Mouse (Mus musculus) T-cell, adult 2 months (primary cell): ENCODE data around the gene Mmd2.

ENCODE experiments used
- DNase-seq: peaks from one replicate; pipeline ENCODE4 v3.0.0; 2022; ENCODE audit warnings: low spot score

The Mmd2 gene

GRCm38 (mm10) chr5:142608259-142608988, at the start of gene Mmd2:
Gene Mmd2, minus strand, starts transcription at chr5:142608800.
- no peak for DNase-seq

GRCm38 (mm10) chr5:142652266-142652665, 43.7 kb upstream of the Mmd2 start:
- DNase-seq = no peak

DNA sequence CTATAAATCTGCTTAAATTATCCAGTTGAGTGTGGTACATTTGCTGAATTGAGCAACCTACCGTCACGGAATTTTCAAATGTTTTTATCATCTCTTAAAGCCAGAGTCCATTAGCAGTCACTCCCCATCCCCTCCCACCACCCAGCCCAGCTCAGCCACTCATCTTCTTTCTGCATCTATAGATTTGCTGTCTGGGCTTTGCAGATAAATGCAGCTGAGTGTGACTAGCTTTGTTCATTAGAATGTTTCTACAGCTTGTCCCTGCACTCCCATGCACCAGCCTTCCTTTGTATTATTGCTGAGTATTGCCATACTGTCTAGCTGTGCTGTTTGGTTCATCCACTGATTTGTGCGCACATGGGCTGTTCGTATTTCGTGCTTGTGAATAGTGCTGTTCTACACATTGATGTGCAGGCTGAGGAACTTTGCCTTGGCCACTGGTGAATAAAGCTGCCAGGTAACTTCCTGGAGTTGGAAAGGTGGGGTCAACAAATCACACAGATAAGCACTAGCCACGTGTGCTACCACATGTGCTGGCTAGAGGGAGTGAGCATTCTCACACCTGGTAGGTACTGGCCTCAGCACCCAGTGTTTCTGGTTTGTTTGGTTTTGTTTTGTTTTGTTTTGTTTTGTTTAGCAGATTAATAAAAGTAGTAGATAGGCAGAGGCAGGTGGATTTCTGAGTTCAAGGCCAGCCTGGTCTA, 42.3 kb upstream of the Mmd2 start:
- DNase-seq = no peak

DNA sequence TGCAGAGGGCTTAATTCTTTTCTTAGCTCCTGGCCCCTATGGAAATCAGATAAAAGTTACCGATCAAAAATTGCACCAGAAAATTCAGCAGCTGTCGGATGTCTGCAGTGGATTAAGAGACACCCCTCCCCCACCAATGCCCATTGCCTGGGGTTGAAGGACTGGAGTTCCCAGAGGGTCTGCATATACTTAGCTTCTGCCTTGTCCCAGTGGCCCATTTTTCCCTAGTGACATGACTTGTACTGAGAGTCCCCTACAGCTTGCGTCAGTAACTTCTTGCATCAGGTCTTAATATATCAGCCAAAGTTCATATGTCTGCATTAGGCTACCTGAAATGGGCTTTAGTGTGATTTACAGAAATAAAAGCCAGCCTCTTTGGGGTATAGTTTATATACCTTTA, 41.8 kb upstream of the Mmd2 start:
- no peak for DNase-seq

GRCm38 (mm10) chr5:142649460-142650050, 41.0 kb upstream of the Mmd2 start:
- no peak for DNase-seq

GRCm38 (mm10) chr5:142648162-142648561, 39.6 kb upstream of the Mmd2 start:
- DNase-seq = no peak

GRCm38 (mm10) chr5:142641331-142642051, 32.9 kb upstream of the Mmd2 start:
- no peak for DNase-seq

- no peak for DNase-seq
Observed at GRCm38 (mm10) chr5:142640088-142640487, 31.5 kb upstream of the Mmd2 start.

DNA sequence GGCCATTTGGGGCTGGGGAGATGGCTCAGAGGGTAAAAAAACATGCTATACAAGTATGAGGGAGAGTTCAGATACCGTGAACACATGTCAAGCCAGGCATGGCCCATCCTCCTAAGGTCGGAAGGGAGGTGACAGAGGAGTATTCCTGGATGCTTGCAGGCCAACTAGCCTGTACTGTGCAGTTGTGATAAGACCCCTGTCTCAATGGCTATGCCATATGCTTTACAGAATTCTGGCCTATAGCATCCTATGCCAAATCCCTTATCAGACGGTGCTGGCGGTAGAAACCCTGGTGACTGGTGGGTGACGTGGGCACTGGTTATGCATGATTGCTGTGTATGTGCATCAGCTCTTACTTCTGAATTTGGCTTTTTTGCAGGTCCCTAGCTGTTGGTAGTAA, 29.2 kb upstream of the Mmd2 start:
- DNase-seq = no peak

- DNase-seq = no peak
Observed at GRCm38 (mm10) chr5:142630224-142630623, 21.6 kb upstream of the Mmd2 start.

DNA sequence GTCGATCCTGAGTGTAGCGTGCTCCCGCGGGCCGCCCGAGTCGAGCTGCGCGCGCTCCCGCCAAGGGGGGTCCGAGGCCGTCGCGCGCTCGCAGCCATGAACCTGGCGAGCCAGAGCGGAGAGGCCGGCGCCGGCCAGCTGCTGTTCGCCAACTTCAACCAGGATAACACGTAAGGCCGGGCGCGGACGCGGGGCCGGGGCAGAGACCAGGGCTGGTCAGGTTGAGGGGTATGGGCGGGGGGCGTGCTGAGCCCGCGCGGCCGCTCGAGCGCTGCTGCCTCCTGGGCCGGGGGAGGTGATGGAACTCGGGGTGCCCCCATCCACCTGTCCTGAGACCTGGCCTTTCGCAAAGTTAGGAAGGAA, 21.0 kb upstream of the Mmd2 start:
- DNase-seq = peak; percentile 26

GRCm38 (mm10) chr5:142628726-142629662, 20.4 kb upstream of the Mmd2 start:
- DNase-seq = peak; percentile 99

GRCm38 (mm10) chr5:142627398-142627797, 18.8 kb upstream of the Mmd2 start, which contains the start of gene Wipi2:
Gene Wipi2, plus strand, starts transcription at chr5:142627698.
- DNase-seq = no peak

GRCm38 (mm10) chr5:142623080-142623479, 14.5 kb upstream of the Mmd2 start:
- no peak for DNase-seq

- no peak for DNase-seq
Observed at GRCm38 (mm10) chr5:142622134-142622533, 13.5 kb upstream of the Mmd2 start.

- no peak for DNase-seq
Observed at GRCm38 (mm10) chr5:142621421-142621820, 12.8 kb upstream of the Mmd2 start.

DNA sequence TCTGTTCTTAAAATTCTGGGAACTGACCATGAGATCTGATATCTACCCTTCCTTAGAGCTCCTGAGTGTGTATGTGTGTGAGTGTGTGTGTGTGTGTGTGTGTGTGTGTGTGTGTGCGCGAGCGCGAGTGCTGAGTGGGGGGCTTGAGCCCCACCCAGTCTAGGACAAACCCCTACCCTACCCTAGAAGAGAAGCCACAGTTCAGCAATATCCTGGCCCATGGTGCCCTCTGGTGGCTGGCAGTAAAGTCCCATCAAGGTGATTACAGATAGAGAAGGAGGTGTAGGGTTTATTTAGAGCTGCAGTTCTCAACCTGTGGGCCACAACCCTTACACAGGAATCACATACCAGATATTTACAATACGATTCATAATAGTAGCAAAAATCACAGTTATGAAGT, 11.3 kb upstream of the Mmd2 start:
- peak; percentile 20 for DNase-seq

DNA sequence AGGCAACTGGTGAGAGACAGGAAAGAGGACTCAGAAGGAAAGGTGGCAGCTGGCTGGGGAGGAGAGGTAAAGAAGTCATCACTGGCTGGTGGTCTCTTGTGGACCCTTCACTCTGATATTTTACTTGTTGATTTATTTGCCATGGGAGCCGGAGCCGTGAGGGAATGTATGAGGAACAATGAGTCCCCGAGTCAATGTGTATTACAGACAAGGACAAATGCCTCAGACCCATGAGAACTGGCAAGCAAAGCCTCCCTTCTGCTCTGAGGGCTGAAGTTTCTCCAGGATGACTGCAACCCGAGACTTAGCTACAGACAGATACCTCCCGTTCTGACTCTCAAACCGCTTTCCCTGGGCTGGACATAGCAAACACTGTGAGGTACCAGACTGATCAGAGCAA, 7.7 kb upstream of the Mmd2 start:
- DNase-seq = no peak

DNA sequence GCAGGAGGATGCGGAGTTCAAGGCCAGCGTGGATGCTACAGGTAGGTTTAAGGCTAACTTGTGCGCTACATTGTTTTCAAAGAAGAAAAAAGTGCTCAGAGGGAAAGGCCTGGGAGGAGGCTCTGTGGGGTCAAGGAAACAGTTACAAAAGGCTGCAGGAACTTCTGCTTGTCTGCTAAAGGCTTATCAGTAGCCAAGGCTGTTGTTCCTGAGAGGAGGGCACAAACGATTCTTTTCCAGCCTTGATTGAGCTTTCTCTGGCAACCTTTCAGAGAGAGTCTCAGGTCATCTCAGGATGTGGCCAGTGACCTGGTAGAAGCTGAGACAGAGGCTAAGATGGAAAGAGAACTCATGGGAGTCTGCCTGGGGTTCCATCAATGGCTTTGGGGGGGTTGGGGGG, 7.0 kb upstream of the Mmd2 start:
- no peak for DNase-seq

DNA sequence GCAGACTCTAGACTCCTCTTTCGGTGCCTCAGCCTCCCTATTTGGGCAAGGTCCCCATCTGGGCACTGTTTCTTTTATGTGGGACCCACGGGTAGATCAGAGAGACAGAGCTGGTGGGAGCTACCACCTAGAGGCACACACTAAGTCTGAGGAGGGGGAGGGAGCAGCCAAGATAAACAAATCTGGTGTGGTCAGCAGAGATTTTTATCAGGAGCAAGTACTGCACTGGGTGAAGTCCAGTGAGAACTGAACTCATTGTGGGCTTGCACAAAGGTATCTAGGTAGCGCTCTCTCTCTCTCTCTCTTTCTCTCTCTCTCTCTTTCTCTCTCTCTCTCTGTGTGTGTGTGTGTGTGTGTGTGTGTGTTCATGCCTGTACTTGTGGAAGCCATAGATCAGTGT, 5.9 kb upstream of the Mmd2 start:
- no peak for DNase-seq

- no peak for DNase-seq
Observed at GRCm38 (mm10) chr5:142610362-142610761, 1.8 kb upstream of the Mmd2 start.

DNA sequence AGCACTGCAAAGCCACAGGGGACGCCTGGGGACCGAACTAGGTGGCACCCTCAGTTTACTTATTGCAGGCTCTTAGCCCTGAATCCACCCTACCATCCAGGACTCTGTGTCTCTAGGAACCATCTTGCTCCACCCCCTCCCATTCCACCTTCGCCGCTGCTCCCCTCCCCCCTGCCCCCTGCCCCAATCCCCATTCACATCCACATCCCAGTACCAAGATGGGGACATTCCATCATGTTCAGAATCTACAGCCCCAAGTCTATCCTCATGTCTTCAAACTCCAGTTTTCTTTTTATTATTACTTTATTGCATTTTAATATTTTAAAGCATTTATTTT, 357 bp upstream of the Mmd2 start:
- DNase-seq = no peak
